Mouse (Mus musculus) retina, adult 2 months (tissue): Measurements from ENCODE around the gene A930017K11Rik.

Source experiments
- DNase-seq: peaks from one replicate; pipeline ENCODE4 v3.0.0-alpha.2; 2012; ENCODE audit warnings: low read depth, low spot score

The A930017K11Rik gene

DNA sequence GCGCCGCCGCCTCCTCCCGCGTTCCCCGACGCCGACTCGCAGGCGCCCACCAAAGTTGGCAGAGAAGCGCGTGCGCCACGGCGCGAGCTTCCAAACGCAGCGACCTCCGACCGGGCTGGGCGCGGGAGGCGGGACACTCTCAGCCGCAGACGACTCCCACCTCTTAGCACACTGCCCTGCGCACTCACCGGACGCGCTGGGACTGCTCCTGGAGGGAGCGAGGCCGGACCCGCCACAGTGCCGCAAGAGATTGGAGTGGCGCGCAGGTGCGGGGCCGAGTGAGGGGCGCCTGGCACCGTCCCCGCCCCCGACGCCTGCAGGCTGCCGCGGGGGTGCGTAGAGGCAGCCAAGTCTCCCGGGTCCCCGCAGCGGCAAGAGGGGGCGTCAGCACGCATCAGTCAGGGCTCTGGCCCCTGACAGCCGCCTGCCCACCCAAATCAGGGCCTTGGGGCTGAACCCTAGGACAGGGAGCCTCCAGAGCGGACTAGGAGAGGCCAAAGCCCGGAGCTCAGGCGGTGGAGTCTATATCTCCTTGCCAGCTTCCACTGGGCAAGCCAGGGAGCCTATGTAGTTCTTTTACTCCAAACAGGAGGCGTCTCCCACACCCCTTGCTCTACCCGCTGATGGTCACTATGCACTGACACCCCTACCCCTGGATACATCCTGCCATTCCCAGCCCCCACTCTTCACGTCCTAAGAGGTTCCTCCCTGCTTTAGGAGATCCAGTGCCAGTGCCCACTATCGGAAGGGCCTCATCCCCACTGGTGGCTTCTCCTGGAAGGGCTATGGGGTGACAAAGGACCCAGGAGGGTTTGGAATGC lies at the start of gene A930017K11Rik:
TSS of gene A930017K11Rik (minus strand) at position 763 of the 821 bp plus-strand sequence.
- DNase-seq: no peak

DNA sequence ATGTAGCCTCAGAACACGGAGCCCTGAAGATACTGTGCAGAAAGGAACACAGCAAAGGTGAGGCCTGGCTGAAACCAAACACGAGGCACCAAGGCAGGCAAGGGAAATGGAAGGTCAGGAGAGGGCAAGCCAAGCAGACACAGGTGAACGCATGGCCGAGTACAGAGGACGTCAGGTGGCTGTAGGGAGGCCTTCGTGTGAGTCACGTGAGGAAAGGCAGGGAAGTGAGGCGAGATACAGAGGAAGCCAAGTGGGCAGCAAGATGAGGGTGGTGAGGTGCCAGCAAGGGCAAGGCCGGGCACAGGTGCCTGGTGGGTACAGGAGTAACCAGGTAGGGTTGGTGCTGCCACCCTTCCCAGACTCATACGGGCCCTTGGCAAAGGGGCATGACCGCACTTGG lies 46.1 kb upstream of the A930017K11Rik start:
- no peak for DNase-seq

DNA sequence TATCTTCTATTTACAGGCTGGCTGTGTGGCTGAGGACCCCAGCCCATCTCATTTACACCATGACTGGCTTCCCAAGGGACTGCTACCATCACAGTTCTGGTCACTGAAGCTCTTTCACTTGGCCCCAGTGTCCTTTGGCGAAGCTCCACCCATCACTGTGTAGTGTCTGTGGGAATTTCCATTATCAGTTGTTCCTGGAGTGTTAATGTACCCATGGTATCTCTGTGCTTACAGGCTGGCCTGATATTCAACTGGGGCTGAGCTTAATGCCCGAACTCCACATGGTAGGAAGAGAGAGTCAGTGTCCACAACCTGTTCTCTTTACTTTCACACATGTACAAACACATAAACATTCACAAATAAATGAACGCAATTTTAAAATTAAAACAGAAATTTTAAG lies 41.1 kb upstream of the A930017K11Rik start:
- DNase-seq: no peak

DNA sequence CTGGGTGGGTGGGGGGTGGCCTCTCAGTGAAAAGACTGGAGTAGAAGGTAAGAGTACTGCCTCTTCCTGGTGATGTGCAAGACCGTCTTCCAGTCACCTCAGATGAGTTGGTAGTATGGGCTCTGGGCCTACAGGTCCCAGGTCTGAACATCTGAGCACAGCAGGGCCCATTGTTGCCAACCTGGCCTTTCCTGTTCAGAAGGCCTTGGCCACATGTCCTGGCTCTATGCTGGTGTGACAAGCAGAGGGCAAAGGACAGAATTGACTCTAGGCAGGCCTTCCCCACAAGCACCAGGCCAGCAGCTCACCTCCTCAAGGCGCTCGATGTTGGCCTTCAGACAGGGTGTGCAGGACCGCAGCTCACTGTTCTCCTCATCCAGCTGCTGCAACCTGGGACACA lies 39.9 kb upstream of the A930017K11Rik start:
- no peak for DNase-seq

DNA sequence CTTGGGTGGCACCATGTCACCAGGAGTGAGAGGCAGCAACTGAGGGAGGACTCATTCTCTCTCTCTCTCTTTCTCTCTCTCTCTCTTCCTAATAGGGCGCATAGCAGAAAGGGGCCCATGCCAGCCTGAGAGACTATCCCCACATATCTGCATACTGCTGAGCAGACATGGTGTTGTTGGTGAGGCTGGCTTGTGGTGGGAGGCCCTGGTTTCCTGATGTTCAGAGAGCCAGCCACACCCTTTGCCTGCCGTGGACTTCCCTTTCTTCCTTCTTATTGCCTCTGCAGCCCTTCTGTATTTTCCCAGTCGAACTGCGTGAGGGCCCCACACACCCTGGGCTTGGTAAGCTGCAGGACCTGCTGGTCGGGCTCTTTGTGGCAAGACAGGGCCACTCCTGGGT lies 38.0 kb upstream of the A930017K11Rik start:
- no peak for DNase-seq

DNA sequence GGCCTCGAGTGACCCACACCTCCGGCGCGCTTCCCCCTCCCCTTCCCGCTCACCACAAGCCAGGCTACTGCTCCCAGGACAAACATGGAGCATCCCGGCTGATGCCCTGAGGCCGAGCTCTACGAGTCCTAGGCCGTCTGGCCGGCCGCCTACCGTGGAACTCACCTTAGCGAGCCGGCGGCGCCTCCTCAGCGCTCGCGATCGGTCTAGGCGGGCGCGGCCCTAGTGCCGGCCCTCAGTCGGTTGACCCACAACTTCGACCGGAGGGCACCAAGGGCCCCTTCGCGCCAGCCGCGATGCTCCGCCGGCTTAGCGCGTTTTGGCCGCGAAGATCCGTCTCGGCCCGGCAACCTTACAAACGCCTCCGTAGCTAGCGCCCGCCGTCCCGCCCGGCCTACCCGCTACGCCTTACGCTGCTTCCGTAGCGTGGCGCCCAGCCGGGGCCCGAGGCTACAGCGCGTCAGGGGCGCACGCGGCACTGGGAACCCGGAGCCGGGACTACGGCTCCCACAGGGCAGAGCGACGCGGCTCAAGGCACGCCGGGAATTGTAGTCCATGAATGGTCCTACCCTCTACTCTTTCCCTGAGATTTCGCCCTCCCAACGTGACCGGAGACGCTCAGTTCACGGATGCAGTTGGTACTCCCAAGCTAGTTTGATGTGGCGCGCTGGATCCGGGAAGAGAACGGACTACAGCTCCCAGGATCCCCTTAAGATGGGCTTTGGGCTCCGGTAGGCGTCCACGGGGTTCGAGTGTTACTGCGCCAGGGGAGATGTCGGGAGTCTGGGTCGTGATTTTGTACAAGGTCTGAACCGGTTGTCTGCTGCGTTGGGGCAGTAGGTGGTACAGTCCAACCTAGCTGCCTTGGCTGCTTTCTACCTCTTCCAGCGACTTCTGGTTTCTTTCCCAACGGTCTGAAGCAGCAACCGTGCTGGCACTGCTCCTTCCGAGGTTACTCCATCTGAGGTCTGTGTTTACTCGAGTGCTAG lies 33.2 kb upstream of the A930017K11Rik start, which contains the start of gene Capn15:
TSS of gene Capn15 (minus strand) at position 491 of the 989 bp plus-strand sequence.
- DNase-seq: peak; percentile 83

DNA sequence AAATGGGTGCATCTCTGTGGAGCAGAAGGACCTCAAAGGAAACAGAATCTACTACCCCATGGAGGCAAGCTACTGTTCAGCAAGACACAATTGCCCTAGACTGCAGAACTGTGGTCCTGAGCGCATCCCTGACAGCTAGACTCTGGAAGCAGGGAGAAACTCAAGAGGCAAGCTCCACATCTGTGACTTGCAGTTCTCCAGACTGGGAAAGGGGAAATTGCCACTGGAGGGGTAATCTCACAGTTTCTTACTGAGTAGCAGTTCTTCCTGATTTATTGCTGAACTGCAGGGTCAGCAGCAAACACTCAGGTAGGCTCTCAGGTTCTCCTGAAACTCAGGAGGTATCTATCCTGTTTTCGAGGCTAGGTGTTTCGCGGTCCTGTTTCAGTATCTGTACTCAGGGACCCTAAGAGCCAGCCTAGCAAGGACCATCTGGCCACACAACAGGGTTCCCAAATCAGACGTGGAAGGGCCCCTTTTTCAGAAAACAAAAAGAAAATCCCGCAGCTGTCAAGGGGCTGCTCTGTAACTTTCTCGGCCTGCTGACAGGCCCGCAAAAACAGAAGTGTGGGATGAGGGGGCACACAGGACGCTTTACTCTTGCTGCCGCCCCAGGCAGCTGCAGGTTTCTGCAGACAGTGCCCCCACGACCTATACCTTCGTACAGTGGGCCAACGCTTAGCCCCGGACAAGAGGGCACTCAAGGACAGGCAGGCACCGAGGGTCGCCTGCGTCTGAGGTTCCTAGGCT lies 32.4 kb upstream of the A930017K11Rik start:
- DNase-seq: no peak

DNA sequence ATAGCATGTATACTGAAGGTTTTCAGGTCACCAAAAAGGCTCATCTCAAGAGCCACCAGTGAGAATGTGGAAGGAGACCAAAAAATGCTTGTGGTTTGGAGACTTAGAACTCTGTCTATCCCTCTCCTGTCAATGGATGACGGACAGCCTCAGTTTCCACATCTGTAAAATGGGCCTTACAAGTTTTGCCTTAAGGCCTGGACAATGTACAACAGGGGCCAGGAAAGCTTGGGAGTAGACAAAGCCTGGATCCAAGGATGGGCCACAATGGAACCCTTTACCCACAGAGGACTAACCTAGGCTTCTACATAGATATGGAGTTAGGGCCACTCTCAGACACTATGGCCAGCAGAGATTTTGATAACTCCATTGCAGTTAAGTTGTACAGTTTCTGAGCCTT lies 31.7 kb upstream of the A930017K11Rik start:
- no peak for DNase-seq

DNA sequence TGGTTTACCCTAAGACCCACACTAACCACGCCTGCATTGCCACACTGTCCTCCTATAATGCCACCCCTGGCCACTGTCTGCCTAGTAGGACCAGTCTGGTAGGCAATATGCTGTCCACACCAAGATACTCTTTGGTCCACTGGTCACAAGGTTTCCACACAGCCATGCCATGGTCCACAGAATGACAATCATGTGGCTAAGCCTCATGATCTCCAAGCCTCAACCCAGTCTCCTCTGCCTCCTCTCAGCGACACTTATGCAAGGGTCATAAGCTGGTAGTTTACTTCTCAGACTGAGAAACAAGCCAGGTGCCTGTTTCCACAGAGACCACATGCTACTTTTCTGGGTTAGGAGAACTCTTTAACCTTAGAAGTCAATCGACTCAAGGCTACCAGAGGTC lies 30.5 kb upstream of the A930017K11Rik start:
- no peak for DNase-seq

DNA sequence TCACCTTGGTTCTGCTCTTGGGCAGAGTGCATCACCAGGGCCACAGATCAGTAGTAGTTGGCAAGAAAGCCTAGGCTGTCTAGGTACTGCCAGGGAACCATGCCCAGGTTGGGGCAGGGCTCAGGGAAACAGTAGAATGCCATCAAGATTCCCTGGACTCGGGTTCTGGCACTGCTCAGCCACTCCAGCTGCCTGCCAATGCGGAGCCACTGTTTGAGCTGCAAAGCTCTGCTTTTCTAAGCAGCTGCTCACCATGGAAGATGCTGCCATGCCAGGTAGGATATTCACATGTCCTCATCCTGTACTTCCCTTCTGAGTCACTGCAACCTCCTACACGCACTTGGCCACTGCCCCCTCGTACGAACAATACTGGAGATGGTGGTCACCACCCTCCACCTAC lies 28.5 kb upstream of the A930017K11Rik start:
- no peak for DNase-seq

DNA sequence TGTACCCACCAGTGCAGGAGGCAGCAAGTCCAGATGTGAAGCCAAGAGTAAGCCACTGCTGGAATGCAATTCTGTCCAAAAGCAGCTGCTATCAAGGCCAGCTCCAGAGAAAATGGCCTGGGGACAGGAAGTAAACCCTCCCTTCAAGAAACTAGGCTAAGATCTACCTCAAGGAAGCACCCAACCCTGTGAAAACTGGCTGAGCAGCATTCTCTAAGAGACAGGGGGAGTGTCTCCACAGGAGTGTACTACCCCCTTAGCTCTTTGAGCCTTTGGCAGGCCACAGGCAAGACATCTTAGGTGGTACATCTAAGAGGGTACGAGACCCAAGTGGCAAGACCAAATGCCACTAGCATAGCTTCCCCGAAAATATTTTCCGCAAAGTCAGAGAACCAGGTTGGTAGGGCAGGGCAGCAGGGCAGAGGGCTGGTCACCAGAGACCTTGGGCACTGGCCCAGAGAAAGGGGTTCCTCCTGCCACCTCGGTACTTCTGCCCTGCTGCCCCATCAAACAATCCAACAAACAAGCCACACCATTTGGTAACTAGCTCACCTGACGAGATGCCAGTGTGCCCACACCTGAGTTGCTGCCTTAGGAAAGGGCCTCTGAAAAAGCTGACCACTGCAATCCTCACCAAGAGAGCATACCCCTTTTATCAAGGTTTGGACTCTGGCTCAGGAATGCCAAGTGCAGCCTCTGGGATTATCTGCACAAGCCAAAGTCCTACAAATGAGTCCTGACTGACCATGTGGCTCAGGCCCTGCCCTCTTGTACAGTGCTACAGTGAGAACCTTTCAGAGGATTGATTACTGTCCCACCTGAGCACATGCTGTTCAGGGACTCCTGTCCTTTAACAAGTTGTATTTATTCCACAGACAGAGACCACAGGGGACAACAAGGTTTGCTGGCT lies 27.7 kb upstream of the A930017K11Rik start:
- DNase-seq: no peak

DNA sequence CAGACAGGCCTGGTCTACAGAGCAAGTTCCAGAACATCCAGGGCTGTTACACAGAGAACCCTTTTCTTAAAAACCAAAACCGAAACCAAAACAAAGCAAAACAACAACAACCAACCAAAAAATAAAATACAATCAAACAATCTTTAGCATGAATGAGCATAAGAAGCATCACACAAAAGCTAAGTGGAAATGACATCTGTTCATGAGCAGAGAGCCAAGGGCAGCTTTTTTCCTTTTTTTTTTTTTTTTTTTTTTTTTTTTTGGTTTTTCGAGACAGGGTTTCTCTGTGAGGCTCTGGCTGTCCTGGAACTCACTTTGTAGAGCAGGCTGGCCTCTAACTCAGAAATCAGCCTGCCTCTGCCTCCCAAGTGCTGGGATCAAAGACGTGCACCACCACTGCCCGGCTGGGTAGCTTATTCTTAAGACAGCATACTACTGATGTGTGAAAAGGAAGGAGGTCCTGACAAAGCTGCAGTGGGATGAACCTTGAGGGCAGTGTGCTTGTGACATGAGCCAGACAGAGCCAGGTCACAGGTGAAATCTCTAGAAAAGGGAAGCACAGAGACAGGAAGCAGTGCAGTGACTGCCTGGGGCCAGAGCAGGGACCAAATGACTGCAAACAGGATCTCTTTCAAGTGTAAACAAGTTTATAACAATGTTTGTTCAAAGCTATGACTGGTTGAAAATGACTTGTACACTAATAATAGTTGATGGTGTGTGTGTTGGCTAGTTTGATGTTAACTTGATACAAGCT lies 18.8 kb upstream of the A930017K11Rik start:
- DNase-seq: no peak

DNA sequence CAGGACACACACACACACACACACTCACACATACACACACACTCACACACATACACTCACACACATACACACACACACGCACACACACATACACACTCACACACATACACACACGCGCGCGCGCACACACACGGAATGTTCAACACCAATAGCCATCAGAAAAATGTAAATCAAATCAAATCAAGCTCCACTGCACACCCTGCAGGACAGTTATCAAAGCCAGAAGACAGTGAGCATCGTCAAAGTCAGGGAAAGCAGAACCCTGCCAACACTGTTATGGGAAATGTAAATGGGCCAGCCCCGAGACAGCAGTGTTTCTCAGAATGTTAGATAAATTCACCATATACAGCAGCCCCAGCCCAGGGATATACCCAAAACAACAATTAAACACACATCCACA lies 18.1 kb upstream of the A930017K11Rik start:
- no peak for DNase-seq

DNA sequence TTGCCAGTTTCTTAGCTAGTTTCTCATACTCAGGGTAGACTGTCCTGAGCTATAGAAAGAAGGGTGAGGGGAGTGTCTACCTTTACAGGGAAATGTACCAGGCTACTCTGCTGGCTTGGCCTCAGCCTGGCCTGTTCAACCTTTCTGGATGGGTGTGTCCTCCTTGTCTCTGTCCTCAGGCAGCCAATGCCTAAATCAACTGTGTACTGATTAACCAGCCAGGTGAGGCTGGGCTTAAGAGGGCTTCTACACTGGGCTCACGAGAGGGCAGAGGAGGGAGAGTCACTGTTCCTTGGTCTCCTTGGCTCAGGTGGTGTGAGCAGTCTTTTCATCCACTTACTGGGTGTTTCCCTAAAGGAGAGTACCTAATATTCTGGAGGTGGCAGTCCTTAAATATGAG lies 15.8 kb upstream of the A930017K11Rik start:
- DNase-seq: no peak

DNA sequence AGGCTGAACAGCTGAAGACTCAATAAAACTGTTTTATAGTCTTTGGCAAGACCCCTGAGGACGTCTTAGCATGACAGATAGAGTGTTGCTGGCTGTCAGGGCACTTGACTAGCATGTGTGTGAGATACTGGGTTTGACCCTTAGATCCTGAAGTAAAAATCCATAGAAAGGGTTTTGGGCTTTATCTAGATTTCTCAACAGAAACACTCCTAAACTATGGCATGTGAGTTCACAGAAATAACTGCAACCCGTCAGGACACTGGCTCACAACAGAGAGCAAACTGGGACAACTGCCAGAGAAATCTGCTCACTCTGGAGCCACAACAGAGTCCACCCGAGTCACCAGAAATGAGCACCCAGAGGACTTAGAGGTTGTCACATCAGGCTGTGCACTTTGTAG lies 15.3 kb upstream of the A930017K11Rik start:
- no peak for DNase-seq

DNA sequence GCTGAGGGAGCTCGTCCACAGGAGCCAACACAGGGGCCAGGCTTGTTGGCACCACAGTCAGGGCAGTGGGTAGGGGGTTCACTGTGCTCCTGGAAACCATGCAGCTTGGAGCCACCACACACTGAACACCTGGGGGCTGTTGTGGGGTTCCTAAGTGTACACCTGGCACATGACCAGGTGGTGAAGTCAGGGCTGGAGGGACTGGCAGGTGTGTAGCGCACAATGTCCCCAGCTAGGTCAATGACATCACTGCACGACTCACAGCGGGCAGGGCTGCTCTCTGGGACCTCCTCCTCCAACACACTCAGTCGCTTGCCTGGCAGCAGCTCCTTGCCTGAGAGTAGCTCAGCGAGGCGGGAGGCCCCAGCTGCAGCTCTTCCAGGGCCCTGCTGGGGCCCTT lies 11.9 kb upstream of the A930017K11Rik start:
- DNase-seq: no peak

DNA sequence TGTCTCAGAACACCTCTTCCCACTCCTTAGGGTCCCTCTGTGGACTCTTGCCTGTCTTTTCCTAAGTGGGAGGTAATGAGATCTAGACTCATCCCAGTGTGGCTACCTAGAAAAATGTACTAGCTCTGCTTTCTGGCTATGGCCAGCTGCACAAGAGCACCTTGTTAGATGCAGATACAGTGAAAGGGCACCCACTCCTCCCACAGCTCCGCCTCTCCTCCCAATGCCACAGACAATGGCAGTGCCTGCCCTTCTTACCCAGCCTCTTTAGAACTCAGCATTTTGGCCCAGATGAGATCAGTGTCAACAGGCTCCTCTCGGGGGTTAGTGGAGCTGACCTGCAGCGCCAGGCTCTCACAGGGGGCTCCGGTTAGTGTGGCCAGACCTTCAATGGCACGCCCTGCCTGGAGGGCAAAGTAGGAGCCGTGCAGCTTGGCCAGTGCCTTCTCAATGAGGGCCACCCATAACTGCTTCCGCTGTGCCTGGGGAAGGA lies 10.1 kb upstream of the A930017K11Rik start:
- no peak for DNase-seq

DNA sequence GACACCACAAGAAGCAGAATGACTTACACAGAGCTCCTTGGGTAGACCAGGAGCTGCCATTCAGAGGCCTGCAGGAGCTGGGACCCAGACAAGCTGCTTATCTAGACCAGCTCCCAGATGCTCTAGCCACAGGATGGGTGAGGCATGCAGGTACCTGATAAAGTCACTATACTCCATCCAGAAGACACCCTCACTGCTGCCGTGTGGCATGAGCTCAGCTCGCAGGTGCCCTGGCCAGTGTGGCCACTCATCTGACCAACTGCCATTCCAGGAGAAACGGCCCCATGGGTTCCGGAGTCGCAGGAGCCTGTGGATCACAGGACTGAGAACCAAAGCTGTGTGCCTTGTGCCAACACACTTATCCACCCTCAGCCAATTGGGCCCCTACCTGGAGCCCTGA lies 9.2 kb upstream of the A930017K11Rik start:
- DNase-seq: no peak

DNA sequence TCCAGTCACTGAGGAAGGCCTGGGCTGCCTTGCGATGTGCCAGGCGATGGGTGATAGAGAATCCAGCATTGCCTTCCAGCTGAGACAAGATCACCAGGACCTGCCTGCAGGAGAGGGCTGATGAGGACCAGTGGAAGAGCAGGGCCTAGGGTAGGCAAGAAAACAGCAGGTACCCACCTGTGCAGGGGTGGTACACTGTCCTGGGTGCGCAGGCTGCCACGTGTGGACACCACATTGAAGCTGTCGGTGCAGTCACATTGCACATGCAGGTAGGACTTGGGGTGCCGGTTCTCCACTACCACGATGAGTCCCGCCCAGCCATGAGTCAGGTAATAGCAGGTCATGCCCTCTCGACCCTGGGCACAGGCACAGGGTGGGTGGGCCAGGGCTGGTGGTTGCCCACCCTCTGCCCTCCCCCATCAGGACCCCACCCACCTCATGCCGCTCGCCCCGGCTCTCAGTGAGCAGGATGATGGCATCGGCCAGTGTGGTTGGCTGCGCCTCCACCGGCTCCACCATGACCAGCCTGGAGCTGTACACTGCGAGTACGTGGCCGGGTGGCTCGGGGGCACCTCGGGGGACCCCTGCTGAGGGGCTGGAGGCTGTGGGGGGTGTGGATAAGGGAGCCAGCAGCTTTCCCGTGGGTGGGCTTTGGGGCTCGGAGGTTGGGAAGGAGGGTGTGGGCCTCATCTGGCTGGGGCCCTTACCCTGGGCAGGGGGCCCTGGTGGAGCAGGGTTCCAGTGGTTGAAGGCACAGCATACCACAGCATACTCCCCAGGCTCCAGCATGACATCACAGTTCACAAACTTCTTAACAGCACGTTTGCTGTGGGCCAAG lies 7.5 kb upstream of the A930017K11Rik start:
- DNase-seq: no peak
